Mouse (Mus musculus): ENCODE measurements around the gene Ttc7. TPM values are rescaled to one million over a fixed set of nuclear protein-coding genes. Genes with fewer than 3 reads are reported as not detected.

Gene Ttc7
- polyA plus RNA-seq, 1 experiment = 8.8 TPM

DNA sequence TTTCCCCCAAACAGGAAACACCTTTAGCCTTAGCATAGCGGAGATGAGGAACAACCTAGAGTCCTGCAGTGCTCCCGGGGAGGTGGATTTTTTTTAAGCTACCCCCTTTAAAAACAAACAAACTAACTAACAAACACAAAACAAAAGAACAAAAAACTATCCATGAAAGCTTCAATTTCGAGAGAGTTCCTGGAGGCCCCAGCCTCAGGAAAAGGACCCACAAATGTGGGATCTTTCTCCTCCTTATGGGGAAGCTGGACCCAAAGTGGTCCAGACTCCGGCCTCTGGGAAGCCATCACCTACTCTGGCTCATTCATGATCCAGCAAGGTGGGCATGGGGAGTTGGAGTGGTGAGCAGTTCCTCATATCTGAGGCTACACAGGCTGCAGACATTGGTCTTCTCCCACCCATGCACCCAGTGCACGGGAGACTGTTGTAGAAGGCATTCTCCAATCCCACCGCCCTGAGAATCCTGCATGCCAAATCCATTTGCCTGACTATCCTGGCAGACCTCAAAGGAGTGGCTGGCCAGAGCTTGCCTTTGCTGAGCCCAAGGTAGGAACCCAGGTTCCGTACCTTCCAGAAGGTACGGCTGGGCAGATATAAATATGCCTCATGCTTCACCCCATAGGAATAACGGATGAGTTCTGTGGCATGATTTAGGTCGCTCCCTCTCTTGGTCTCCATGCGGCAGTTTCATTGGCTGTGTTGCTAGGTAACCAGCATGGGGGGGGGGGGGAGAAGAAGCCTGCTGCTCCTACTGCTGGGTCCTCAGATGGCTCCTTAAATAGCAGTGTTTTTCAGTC, 48.9 kb downstream of the Ttc7 start:
- TF ChIP-seq POLR2A (IDR thresholded peaks at IDR 0.05; ENCODE audit: borderline replicate concordance, extremely low read depth, insufficient read depth, insufficient read length, poor library complexity, severe bottlenecking) = no peak
- no peak for TF ChIP-seq CTCF (IDR thresholded peaks at IDR 0.05; ENCODE audit: borderline replicate concordance, extremely low read depth, insufficient read depth, insufficient read length)
- DNase-seq (ENCODE audit: low read depth) = peak; percentile 87

DNA sequence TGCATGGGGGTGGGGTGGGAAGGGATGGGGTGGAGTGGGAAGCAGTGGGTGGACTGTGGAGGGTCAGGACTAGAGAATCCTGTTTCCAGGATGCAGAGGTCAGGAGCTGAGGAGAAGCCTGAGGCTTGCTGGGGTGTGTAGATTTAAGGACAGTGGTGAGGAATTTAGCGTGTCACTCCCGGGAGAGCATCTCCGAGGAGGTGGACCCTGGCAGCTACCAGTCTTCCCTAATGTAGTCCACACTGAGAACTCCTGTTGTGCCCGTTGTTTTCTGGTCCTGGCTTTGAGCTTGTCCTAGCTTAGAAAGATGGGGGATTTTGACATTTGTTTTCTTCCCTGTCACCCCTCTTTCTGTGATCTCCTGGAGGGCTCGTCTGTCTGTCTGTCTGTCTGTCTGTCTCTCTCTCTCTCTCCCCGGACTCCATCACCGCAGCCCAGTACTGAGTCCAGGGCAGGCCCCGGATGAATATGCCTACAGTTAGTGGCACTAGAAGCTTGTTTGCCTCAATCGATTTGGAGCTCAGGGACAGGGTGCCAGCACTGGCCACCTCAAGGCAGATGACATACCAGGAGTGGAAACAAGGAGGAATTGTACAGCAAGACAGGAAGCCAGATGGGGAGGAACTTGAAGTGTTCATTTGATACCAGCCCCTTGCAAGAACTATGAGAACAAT, 49.6 kb downstream of the Ttc7 start:
- TF ChIP-seq POLR2A (IDR thresholded peaks at IDR 0.05; ENCODE audit: borderline replicate concordance, extremely low read depth, insufficient read depth, insufficient read length, poor library complexity, severe bottlenecking) = no peak
- no peak for TF ChIP-seq CTCF (IDR thresholded peaks at IDR 0.05; ENCODE audit: borderline replicate concordance, extremely low read depth, insufficient read depth, insufficient read length)
- no peak for DNase-seq (ENCODE audit: low read depth)

DNA sequence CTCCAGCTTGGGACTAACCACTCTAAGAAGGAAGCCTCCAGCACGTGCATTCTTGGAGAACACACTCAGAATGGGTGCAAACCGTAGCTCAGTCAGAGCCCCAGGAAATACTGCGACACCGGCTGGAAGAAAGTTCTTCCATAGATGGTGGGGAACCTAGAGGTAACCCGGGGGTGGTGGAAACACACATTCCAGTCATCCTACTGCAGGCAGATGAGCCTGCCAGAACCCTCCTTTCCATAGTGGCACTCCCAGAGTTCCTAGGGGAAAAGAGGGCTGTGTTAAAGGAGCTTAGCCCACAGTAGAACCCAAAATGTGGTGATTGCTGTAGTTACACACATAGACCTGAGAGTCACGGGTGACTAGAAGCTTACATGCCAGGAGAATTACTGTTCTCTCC, 50.2 kb downstream of the Ttc7 start:
- DNase-seq (ENCODE audit: low read depth) = no peak
- TF ChIP-seq POLR2A (IDR thresholded peaks at IDR 0.05; ENCODE audit: borderline replicate concordance, extremely low read depth, insufficient read depth, insufficient read length, poor library complexity, severe bottlenecking) (no peak), CTCF (IDR thresholded peaks at IDR 0.05; ENCODE audit: borderline replicate concordance, extremely low read depth, insufficient read depth, insufficient read length) (no peak)

DNA sequence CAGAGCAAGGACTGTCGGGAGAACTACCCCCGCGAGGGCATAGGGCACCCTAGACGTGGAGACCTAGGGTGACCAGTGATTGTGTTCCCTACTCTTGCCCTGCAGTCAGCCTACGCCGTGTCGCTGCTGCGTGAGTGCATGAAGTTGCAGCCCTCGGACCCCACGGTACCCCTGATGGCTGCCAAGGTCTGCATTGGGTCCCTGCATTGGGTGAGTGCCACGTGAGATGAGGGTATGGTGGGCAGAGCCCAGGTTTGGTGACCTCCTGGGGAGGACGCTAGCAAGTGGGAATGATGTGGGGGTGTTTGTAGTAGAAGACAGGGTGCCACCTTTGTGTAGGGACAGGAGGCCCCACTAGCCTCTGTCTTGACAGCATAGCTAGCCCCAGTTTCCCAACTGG, 51.5 kb downstream of the Ttc7 start:
- no peak for DNase-seq (ENCODE audit: low read depth)
- no peak for TF ChIP-seq CTCF (IDR thresholded peaks at IDR 0.05; ENCODE audit: borderline replicate concordance, extremely low read depth, insufficient read depth, insufficient read length)
- no peak for TF ChIP-seq POLR2A (IDR thresholded peaks at IDR 0.05; ENCODE audit: borderline replicate concordance, extremely low read depth, insufficient read depth, insufficient read length, poor library complexity, severe bottlenecking)

DNA sequence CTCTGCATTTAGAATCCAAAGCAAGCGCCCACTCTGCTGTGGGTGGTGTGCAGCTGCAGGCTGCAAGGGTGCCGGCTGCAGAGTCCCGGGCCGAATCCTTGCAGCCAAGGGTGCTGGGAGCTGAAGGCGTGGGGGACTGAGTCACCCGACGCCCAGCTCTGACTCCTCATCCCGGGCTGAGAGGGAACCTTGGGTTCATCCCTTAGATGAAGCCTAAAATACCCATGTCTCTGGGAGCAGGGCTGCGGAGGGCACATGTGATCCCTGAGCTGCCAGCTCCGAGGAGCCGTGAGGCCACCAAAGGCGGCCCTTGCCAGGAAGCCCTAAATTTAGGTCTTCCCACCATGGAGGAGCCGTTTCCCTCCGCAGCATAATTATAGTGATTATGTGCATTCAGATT, 52.5 kb downstream of the Ttc7 start:
- TF ChIP-seq POLR2A (IDR thresholded peaks at IDR 0.05; ENCODE audit: borderline replicate concordance, extremely low read depth, insufficient read depth, insufficient read length, poor library complexity, severe bottlenecking) = no peak
- no peak for TF ChIP-seq CTCF (IDR thresholded peaks at IDR 0.05; ENCODE audit: borderline replicate concordance, extremely low read depth, insufficient read depth, insufficient read length)

DNA sequence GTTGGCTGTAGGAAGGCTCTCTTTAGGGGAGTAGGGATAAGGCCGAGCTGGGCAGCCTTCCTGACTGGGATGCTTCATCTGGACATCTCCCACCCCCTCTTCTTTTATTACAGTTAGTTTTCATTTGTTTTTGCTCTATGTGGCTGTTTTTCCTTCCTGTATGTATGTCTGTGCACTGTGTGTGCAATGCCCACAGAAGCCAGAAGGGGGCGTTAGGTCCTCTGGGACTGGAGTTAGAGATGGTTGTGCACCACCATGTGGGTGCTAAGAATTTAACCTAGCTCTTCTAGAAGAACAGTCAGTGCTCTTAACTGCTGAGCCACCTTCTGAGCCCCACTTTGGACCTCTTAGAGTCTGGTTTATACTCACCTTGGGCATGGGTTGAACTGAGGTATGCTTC, 53.0 kb downstream of the Ttc7 start:
- TF ChIP-seq POLR2A (IDR thresholded peaks at IDR 0.05; ENCODE audit: borderline replicate concordance, extremely low read depth, insufficient read depth, insufficient read length, poor library complexity, severe bottlenecking) (no peak), CTCF (IDR thresholded peaks at IDR 0.05; ENCODE audit: borderline replicate concordance, extremely low read depth, insufficient read depth, insufficient read length) (peak; percentile 15; the same call in 1 of the 2 replicates)
- DNase-seq (ENCODE audit: low read depth) = no peak

More for the DNA sequence above, 52.5 kb downstream of the Ttc7 start:
- DNase-seq (ENCODE audit: low read depth) = no peak

DNA sequence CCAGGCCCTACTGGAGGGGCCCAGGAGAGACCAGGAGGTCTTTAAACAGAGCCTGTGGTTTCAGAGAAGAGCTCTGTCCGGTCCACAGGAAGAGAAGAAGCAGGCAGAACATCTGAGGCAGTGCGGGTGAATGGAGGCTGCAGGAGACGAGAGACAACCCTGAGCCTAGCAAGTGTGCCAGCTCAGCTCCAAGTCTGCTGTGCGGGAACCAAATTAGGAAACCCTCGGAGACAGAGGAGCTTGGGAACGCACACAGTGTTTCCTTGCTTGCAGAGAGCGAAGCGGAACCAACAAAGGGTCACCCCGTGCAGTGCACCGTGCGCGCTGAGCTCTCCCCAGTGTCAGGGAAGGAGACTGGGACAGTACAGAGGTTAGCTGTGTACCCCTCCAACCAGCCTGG, 54.2 kb downstream of the Ttc7 start:
- TF ChIP-seq POLR2A (IDR thresholded peaks at IDR 0.05; ENCODE audit: borderline replicate concordance, extremely low read depth, insufficient read depth, insufficient read length, poor library complexity, severe bottlenecking) (no peak), CTCF (IDR thresholded peaks at IDR 0.05; ENCODE audit: borderline replicate concordance, extremely low read depth, insufficient read depth, insufficient read length) (no peak)
- DNase-seq (ENCODE audit: low read depth) = no peak

DNA sequence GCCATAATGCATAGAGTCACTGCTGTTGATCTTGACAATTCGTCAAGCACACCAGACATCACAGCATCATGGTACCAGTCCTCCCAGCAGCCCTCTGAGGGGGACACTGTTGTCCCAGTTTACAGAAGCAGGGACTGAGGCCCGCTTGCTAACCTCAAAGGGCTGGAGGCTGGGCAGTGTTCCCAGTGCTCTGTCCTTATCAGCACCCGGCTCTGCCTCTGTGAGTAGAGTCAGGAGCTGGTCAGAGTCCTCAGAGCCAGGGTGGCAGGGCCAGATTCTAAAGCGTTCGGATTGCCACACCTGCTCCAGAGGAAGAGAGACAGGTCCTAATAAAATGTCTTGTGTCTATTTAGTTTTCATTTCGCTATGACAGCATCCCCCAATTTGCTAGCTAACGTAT, 55.0 kb downstream of the Ttc7 start:
- no peak for DNase-seq (ENCODE audit: low read depth)
- TF ChIP-seq POLR2A (IDR thresholded peaks at IDR 0.05; ENCODE audit: borderline replicate concordance, extremely low read depth, insufficient read depth, insufficient read length, poor library complexity, severe bottlenecking) (no peak), CTCF (IDR thresholded peaks at IDR 0.05; ENCODE audit: borderline replicate concordance, extremely low read depth, insufficient read depth, insufficient read length) (no peak)

DNA sequence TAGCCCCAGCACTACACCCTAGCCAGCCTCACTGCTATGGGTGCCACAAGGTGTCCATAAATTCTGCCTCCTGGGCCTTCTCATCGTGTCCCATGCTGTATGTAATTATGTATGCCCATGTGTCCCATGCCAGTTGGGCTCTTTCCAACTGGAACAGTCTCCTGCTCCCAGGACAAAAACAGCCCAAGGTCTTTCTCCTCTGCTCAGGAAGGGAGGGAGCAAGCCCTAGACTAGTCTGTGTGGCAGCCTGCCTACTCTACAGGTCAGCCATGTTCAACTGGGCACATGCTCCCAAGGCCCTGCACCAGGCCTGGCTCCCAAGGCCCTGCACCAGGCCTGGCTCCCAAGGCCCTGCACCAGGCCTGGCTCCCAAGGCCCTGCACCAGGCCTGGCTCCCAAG, 56.4 kb downstream of the Ttc7 start:
- DNase-seq (ENCODE audit: low read depth) = no peak
- TF ChIP-seq POLR2A (IDR thresholded peaks at IDR 0.05; ENCODE audit: borderline replicate concordance, extremely low read depth, insufficient read depth, insufficient read length, poor library complexity, severe bottlenecking) (no peak), CTCF (IDR thresholded peaks at IDR 0.05; ENCODE audit: borderline replicate concordance, extremely low read depth, insufficient read depth, insufficient read length) (no peak)

DNA sequence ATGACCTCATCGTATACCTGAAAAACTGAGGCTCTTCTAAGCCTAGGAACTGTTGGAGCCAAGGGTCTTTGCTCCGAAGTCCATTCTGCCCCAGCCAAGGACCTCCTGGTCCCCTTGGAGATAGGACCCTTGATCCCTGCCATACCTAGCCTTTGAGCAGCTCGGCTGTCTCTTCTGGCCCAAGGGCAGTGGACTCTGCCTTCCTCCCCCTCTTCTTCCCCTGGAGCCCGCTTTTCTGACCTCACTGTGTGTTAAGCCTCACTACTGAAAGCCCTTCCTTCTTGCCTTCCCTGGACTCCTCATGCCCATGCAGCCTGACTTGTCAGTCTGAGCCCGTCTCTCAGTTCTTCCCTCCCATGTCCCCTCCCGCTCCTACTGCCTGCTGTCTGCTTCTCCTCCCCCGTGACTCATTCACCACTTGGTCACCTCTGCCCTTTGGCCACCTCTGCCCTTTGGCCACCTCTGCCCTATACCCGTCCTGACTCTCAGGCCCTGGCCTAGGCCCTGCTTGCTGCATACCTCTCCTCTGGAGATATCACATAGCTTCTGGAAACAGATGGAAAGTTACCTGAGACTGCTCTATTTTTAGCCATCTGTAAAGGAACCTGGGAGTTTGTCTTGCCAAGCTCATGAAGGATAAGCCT, 60.5 kb downstream of the Ttc7 start:
- no peak for DNase-seq (ENCODE audit: low read depth)
- no peak for TF ChIP-seq CTCF (IDR thresholded peaks at IDR 0.05; ENCODE audit: borderline replicate concordance, extremely low read depth, insufficient read depth, insufficient read length)
- no peak for TF ChIP-seq POLR2A (IDR thresholded peaks at IDR 0.05; ENCODE audit: borderline replicate concordance, extremely low read depth, insufficient read depth, insufficient read length, poor library complexity, severe bottlenecking)

DNA sequence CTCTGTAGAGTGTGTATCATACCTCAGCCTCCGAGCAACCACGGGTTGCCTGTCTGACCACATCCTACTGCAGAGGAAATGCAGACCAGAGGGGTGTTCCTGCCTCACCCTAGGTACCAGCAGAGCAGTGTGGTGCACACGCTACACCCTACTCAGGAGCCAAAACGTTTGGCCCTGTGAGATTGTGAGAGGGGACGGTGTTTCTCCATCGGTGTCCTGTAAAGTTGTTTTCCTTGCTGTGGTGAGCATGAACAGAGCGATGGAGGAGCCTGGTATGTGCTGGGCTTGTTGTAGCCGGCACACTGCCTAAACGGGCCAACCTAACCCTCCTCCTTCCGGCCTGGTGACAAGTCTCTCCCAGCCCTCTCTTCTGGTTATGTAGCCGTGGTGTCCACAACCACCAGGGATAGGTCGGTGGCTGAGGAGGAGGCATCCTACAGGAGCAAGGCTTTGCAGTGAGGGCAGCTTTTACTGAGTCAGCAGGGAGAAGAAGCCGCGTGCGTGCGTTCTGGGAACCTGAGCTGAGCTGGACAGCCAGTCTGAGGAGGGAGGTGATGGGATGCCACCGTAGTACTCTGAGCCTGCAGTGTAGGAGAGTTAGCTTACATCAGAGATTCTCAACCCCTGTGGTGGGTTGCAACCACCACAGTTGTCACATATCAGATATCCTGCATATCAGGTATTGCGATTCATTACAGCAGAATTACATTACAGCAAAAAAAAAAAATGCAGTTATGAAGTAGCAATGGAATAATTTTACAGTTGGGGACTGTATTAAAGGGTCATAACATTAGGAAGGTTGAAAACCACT, 62.0 kb downstream of the Ttc7 start:
- DNase-seq (ENCODE audit: low read depth) = no peak
- TF ChIP-seq CTCF (IDR thresholded peaks at IDR 0.05; ENCODE audit: borderline replicate concordance, extremely low read depth, insufficient read depth, insufficient read length) = no peak
- TF ChIP-seq POLR2A (IDR thresholded peaks at IDR 0.05; ENCODE audit: borderline replicate concordance, extremely low read depth, insufficient read depth, insufficient read length, poor library complexity, severe bottlenecking) = no peak

All from brain, embryonic 14.5 days (tissue).